ENCODE assay signal across 10 mouse cellular contexts in genomic region chr9:100505498-100505897, GRCm38 (mm10). TPM values are rescaled to one million over a fixed set of nuclear protein-coding genes. Genes with fewer than 3 reads are reported as not detected.
A peak's percentile ranks its signal among the peaks of the same experiment; 100 is the strongest.
DNase-seq lines count a peak whose midpoint lies in the region; ATAC-seq and TF ChIP-seq lines count a peak whose summit lies in the region.
"Had no signal": no experiment of that assay in that cellular context is flagged by ENCODE, and none has a peak within 500 bp of the region (broad histone marks: within the 10 kb centered on the region; RNA-seq: fewer than 3 reads in every experiment).

No protein-coding gene starts in this region.

- H3K9ac ChIP-seq in heart, embryonic 14.5 days (ENCODE audit: low read length), result peak overlapping the region; percentile 34; the same call in 1 of the 2 replicates
- no peak overlapping the region for H3K9ac ChIP-seq in intestine, embryonic 14.5 days (ENCODE audit: low read length)
- no peak overlapping the region for H3K9ac ChIP-seq in stomach, embryonic 14.5 days (replicated peaks; ENCODE audit: low read depth, low read length)
- H3K9ac ChIP-seq: forebrain, postnatal 0 days had no signal

- 89% methylated on average over 4 of the region's 4 CpGs for WGBS in heart, embryonic 14.5 days
- WGBS in lung, adult 2 months, result 51% methylated on average over 4 of the region's 4 CpGs
- WGBS in intestine, embryonic 14.5 days, result 90% methylated on average over 4 of the region's 4 CpGs
- 74% methylated on average over 4 of the region's 4 CpGs for WGBS in stomach, embryonic 14.5 days

- no peak for DNase-seq in heart, adult 8-10 months (ENCODE audit: low spot score)
- no peak for DNase-seq in lung, adult 2 months
- DNase-seq in lung, adult 18-20 months, result no peak
- DNase-seq in intestine, embryonic 14.5 days (ENCODE audit: low spot score), result no peak
- DNase-seq in gastrocnemius, adult 8-10 months (ENCODE audit: low spot score in 2 of 2), result no peak
- DNase-seq: adrenal gland, postnatal 10 days; forebrain, postnatal 0 days; right cerebral cortex, postnatal 25 days had no signal

- no peak for TF ChIP-seq POLR2A in lung, adult 2 months (IDR thresholded peaks at IDR 0.05; ENCODE audit: borderline replicate concordance, extremely low read depth, low read depth, low read length)

- peak overlapping the region in 1 of 2 experiments; percentile 25; a peak in 1 of 4 replicates for H3K4me3 ChIP-seq in heart, embryonic 14.5 days (ENCODE audit: control insufficient read depth in 1 of 2, insufficient read depth in 1 of 2, low read depth in 1 of 2, low read length in 2 of 2)
- H3K4me3 ChIP-seq in lung, adult 2 months (replicated peaks; ENCODE audit: extremely low read depth, low read depth, low read length), result peak overlapping the region; percentile 51
- no peak overlapping the region for H3K4me3 ChIP-seq in intestine, embryonic 14.5 days (ENCODE audit: low read depth, low read length)
- H3K4me3 ChIP-seq in stomach, embryonic 14.5 days (ENCODE audit: low read depth, low read length), result no peak overlapping the region

- ATAC-seq in heart, embryonic 14.5 days (ENCODE audit: insufficient number of reproducible peaks, insufficient read depth, low FRiP score, low read depth), result no peak
- ATAC-seq in intestine, embryonic 14.5 days (replicated peaks; ENCODE audit: low FRiP score, low TSS enrichment, low read depth), result no peak
- ATAC-seq in stomach, embryonic 14.5 days (ENCODE audit: insufficient number of reproducible peaks, insufficient read depth, low FRiP score, low read depth), result no peak
- ATAC-seq: forebrain, postnatal 0 days had no signal

- no peaks in the 10 kb centered on the region for H3K27me3 ChIP-seq in heart, embryonic 14.5 days (ENCODE audit: control insufficient read depth, insufficient read depth, low read length)
- no peaks in the 10 kb centered on the region for H3K27me3 ChIP-seq in intestine, embryonic 14.5 days (replicated peaks; ENCODE audit: control insufficient read depth, insufficient read depth, low read length)
- no peaks in the 10 kb centered on the region for H3K27me3 ChIP-seq in stomach, embryonic 14.5 days (ENCODE audit: control insufficient read depth, insufficient read depth, low read length)

- no peak for TF ChIP-seq CTCF in lung, adult 2 months (IDR thresholded peaks at IDR 0.05; ENCODE audit: insufficient read depth, low read length)

- no peaks in the 10 kb centered on the region for H3K4me1 ChIP-seq in heart, embryonic 14.5 days (ENCODE audit: control insufficient read depth in 2 of 2, insufficient read depth in 2 of 2, low read length in 2 of 2)
- H3K4me1 ChIP-seq in lung, adult 2 months (ENCODE audit: control insufficient read depth, insufficient read depth, low read length), result peaks cover 8% of the 10 kb centered on the region
- H3K4me1 ChIP-seq in intestine, embryonic 14.5 days (replicated peaks; ENCODE audit: control insufficient read depth, insufficient read depth, low read length), result no peaks in the 10 kb centered on the region
- H3K4me1 ChIP-seq in stomach, embryonic 14.5 days (ENCODE audit: control insufficient read depth, insufficient read depth, low read length), result no peaks in the 10 kb centered on the region

- H3K4me2 ChIP-seq in heart, embryonic 14.5 days (ENCODE audit: low read length), result peak overlapping the region; percentile 42
- H3K4me2 ChIP-seq in intestine, embryonic 14.5 days (ENCODE audit: low read length), result peak overlapping the region; percentile 22; the same call in 1 of the 2 replicates
- peak overlapping the region; percentile 8; the same call in 1 of the 2 replicates for H3K4me2 ChIP-seq in stomach, embryonic 14.5 days (replicated peaks; ENCODE audit: low read depth, low read length)

- no peak overlapping the region; a peak in 1 of 4 replicates for H3K27ac ChIP-seq in heart, embryonic 14.5 days (replicated peaks in 1 of 2; ENCODE audit: control insufficient read depth in 1 of 2, insufficient read depth in 1 of 2, low read depth in 2 of 2, low read length in 2 of 2)
- H3K27ac ChIP-seq in intestine, embryonic 14.5 days (ENCODE audit: low read depth), result no peak overlapping the region
- H3K27ac ChIP-seq in stomach, embryonic 14.5 days (ENCODE audit: low read length), result no peak overlapping the region

- 0 out of 2 replicates have a peak, but pooled peaks cover 3% of the 10 kb centered on the region for H3K36me3 ChIP-seq in heart, embryonic 14.5 days (ENCODE audit: control insufficient read depth, insufficient read depth, low read length)
- no peaks in the 10 kb centered on the region for H3K36me3 ChIP-seq in intestine, embryonic 14.5 days (ENCODE audit: control insufficient read depth, insufficient read depth, low read length)
- no peaks in the 10 kb centered on the region; the same call in 1 of the 2 replicates for H3K36me3 ChIP-seq in stomach, embryonic 14.5 days (ENCODE audit: control insufficient read depth, insufficient read depth, low read length)

- H3K9me3 ChIP-seq in heart, embryonic 14.5 days (ENCODE audit: control insufficient read depth, low read length), result no peaks in the 10 kb centered on the region
- H3K9me3 ChIP-seq in intestine, embryonic 14.5 days (ENCODE audit: control insufficient read depth, low read length), result no peaks in the 10 kb centered on the region
- H3K9me3 ChIP-seq in stomach, embryonic 14.5 days (ENCODE audit: control insufficient read depth, low read depth, low read length), result no peaks in the 10 kb centered on the region

RNA-seq across cellular contexts. Expression of gene Il20rb, which starts 18.9 kb away (rescaled TPM):
- polyA plus RNA-seq in heart, embryonic 14.5 days (2014; fragmentation: Nextera tagmentation; extraction: Ambion mirVana), result 0.69 and 0.94 TPM in 2 replicates
- total RNA-seq in heart, adult 8-10 months (2022), result 1 to 10 TPM in 3 of 4 experiments, under 1 TPM in 1; 0.97 to 1.7 (median 1.2) TPM
- polyA plus RNA-seq in lung, adult 2 months (2012; rRNA removed), result 2.7 and 5.9 TPM in 2 replicates
- polyA plus RNA-seq in intestine, embryonic 14.5 days (2014; fragmentation: Nextera tagmentation; extraction: Ambion mirVana), result 1.5 and 1.6 TPM in 2 replicates
- 1.0 and 2.1 TPM in 2 replicates for polyA plus RNA-seq in stomach, embryonic 14.5 days (2014; fragmentation: Nextera tagmentation; extraction: Ambion mirVana)
- 1 to 10 TPM in 2 of 4 experiments, under 1 TPM in 2; 0.82 to 2.8 (median 1.4) TPM for total RNA-seq in gastrocnemius, adult 8-10 months (2022)

RNA-seq across cellular contexts. Expression of gene Nck1, which starts 40.4 kb away (rescaled TPM):
- 56.2 and 61.7 TPM in 2 replicates for polyA plus RNA-seq in heart, embryonic 14.5 days (2014; fragmentation: Nextera tagmentation; extraction: Ambion mirVana)
- total RNA-seq in heart, adult 8-10 months (2022), result 10 to 100 TPM; 37.5 to 45.2 (median 42.9) TPM
- 4.3 and 8.7 TPM in 2 replicates for polyA plus RNA-seq in lung, adult 2 months (2012; rRNA removed)
- 57.2 and 65.8 TPM in 2 replicates for polyA plus RNA-seq in intestine, embryonic 14.5 days (2014; fragmentation: Nextera tagmentation; extraction: Ambion mirVana)
- polyA plus RNA-seq in stomach, embryonic 14.5 days (2014; fragmentation: Nextera tagmentation; extraction: Ambion mirVana), result 67.4 and 69.8 TPM in 2 replicates
- total RNA-seq in gastrocnemius, adult 8-10 months (2022), result 10 to 100 TPM; 22.9 to 29.0 (median 26.6) TPM
